Mouse (Mus musculus) urinary bladder, postnatal 10 days (tissue): ENCODE results near the gene Cavin4.
"Not testable (repeated sequence)": the region's sequence is repeated elsewhere in the genome, so short reads cannot be mapped to it uniquely, and the experiment has no call there.

ENCODE experiments used
- DNase-seq: peaks from one replicate; pipeline ENCODE4 v3.0.0; 2022; ENCODE audit warnings: low spot score

The Cavin4 gene

DNA sequence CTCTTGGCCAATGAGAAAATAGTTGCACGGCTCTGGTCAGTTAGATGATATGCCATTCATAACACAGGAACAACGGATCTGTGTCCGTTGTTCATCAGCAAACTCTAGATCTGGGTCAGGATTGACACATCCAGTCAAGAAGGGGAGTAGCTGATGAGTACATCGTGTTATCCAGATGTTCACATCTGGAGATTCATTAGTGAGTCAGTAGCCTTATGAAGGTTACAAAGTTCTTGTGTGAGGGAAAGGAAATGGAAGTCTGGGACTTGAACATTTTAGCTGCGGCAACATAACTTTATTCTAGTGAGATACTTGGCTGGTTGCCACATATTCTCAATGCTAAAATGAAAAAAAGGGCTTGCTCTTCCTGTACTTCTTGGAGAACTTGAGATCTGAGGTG lies 9.6 kb downstream of the Cavin4 start:
- DNase-seq = no peak

DNA sequence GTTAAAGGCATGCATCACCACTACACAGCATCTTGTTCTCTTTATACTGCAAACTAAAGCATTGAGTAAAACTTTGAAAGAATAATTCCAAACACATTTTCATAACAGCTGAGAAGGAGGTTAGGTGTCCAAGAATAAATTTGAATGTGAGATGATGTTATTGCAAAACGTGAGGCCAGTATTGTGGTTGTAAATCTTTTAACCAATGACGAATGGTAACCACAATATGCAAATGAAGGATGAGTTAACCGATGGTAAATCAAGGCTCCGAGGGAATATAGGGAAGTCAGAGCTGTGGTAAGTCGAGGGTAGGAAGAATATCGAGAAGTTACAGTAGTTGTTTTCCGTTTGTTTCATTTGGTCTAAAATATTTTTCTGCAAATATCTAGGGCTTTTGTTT lies 11.1 kb downstream of the Cavin4 start:
- DNase-seq = no peak

DNA sequence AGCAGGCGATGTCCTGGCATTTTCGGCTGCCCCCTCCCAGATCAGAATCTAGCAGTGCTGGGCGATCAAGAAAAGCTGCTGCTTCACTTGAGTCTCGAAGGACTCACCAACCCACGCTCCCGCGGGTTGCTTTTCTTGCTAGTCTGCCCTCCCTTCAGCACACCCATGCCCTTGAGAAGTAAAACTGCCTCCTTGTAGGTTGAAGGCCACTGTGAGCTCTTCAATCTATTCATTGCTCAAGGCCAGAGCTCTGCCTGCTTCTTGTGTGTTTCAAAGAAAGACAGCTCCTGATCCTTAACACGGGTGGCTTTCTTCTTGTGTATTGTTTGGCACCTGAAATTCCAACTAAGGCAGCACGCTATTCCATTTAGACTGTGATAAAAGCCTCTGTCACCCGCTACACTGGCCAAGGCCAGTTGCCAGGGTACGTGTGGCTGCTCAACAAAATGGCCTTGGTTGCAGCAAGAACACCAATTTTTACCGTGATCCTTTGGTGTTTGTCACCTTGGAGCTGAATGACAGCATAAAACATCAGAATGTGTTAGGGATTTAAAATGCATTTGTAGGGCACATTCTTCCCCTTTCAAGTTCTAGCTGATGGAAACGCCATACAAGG lies 13.4 kb downstream of the Cavin4 start:
- DNase-seq = no peak

DNA sequence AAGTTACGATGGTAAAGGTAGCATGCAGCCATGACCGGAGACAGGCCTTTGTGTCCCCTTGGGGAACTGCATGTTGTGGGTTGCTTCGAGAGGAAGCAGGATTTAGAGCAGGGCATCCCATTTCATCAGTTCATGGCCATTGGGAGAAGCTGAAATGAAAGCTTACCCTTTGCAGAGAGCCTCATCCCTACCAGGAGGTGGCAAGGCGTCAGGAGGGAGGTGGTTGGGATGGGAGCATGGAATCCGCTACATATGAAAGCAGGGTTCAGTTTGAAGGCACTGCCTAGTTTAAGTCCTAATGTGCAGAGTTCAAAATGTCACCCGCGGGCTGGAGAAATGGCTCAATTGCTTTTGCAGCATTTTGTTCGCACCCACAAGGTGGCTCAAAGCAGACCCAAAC lies 14.0 kb downstream of the Cavin4 start:
- DNase-seq = no peak

DNA sequence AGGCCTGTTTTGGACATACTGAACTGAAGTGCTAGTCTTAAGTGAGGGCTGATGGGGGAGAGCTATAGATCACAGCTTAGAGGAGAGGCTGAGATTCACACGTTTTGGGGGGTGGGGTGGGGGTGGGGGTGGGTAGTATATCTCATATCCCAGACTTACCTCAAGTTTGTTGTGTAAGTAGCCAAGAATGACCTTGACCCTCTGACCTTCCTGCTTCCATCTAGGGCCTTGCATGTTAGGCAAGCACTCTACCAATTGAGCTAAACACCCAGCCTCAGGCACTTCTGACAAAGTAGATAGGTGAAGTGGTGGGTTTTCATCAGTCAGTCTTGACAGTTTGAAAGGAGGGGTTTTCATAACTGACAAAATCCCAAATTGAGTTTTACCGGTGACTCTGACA lies 14.5 kb downstream of the Cavin4 start:
- DNase-seq = no peak

DNA sequence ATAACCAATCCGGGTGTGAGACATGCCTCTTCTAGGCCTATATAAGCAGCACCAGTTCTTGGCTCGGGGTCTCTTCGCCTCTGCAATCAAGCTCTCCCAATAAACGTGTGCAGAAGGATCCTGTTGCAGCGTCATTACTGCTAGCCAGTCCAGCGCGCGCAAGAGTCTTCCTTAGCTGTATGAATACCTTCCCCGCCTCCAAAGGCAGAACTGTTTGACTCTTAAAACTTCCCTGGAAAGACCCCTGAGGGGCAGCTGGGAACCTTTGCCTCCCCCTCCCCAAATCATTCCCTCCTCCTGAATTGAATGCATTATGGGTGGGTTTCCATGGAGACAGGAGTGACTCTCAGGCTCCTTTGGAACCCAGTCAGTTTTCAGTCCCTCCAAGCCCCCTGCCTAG lies 15.5 kb downstream of the Cavin4 start:
- no peak for DNase-seq

DNA sequence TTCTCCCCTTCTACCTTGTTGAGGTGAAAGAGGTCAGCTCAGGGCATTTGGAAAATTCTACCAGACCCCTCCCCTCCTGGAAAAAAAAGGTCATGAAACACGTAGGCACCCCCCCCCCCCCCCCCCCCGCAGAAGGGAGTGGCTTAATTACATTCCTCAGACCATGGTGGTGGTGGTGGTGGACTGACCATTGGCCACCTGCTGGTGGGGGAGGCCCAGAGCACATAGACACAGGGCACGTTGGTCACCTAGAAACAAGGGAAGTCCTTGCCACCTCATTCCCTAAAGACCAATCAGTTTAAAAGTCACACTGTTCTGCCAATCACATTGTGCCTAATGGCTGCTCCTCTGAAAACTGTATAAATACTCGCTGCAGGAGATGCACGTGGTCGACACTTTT lies 16.4 kb downstream of the Cavin4 start:
- DNase-seq = not testable (repeated sequence)

DNA sequence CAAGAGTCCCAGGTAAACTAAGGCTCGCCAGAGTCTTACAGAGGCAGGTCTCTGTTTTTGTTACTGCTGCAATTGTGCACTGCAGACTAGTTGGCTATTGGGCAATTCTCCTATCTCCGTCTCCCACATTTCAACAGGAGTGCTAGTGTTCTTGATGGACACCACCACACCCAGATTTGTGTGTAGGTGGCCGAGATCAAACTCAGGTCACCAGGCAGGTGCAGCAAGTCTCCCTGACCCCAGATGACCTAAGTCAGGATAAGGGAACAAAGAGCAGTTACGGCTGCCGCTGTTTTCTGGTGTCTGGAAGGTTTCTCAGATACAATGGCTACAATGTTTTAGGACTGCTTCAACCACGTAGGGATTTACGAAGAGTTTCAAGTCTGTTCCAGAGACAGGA lies 16.9 kb downstream of the Cavin4 start:
- DNase-seq = no peak

DNA sequence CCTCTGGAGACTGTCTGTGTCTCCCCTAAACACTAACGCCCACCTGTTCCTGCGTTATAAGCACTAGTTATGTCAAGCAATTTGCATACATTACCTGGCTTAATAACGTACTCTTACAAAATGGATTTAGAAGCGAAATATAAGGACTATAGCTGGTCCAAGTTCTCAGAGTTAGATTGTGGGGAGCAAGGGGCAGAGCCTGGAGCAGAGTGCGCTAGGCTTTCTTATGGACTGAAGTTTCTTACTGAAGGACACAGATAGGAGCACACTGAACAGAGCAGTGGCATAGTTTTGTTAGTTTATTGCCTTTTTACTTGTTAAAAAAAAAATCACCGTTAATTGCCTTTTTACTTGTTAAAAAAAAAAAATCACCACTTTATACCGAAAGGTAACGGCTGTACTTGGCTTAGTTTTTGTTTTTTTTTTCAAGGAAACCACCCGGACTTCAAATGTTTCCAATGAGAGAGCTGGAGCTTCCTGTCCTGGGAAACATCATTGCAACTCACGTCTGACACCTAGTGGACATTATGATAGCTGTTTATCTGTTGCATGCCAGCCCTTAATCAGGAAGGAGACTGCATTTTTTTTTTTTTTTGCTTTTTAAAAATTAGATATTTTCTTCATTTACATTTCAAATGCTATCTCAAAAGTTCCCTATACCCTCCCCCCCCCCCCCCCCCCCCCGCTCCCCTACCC lies 17.5 kb downstream of the Cavin4 start:
- DNase-seq = no peak

DNA sequence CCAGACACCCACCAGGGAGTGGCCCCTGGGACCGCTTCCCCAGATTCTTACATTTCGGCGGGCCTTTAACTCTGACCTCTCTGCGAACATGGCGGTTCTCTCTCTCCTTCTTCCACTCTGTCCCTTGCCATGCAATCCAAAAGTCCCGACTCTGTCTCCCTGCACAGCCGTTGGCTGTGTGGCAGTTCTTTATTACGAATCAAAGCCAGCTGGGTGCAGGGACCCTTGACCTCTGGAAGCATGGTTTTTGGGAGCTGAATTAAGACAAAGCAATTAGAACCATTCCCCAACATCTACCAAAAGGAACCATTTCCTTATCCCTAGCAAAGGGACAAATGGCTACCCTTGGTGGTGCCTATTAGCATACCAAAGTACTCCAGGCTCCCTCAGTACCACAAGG lies 19.8 kb downstream of the Cavin4 start:
- no peak for DNase-seq

DNA sequence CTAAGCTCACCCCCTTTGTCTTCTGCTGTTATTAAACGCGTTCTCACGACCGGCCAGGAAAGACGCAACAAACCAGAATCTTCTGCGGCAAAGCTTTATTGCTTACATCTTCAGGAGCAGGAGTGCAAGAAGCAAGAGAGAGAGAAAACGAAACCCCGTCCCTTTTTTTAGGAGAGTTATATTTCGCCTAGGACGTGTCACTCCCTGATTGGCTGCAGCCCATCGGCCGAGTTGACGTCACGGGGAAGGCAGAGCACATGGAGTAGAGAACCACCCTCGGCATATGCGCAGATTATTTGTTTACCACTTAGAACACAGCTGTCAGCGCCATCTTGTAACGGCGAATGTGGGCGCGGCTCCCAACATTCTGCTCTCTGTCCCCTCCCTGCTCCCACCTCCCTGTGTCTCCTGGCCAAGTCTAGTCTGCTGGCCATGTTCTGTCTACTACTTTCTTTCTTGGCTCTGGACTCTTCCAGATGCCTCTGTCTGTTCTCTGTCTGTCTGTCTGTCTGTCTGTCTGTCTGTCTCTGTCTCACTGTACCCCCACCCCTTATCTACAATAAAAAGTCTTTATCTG lies 20.4 kb downstream of the Cavin4 start:
- not testable (repeated sequence) for DNase-seq

DNA sequence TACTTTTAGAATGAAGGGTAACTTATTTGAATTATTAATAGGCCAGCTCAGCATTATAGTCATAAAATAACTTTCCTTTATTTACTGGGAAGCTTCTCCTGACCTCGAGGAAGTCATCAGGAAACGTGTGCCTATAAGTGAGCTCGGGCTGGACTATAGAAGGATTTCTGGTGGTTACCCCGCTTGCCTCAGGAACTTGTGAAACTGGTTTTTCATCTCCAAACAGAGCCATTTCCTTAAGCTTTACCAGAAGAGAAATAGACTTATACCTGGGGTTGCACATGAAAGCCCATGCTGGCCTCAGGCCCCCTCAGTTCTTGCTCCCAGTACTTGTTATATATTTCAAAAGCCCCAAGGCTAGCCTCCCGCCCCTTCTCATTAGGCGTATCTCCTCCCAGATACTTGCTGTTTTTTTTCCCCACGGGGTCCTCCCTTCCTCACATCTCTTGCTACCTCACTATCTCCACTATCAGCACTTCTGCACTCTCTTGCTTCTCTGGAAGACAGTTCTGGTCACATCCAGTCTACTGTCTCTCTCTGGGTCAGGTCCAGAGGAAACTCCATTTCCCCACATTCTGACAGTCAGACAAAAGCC lies 21.4 kb downstream of the Cavin4 start:
- no peak for DNase-seq

DNA sequence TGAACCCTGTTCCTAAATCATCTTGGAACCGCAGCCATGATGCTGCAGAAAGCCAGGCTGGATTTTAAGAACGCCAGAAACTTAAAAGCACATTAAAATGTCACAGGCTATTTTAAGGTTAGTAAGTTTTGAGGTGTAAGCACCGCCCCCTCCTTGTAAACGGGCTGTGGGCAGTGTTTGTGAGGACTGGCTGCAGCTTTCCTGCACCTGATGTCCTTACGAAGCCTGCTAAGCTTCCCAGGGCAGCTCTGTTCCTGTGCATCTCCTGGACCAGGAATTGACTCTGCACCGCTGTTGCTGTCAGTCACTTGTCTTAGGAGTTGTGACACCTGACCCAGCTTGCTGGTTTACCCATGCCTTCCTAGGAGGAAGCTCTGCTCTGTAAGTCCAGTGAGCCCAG lies 24.8 kb downstream of the Cavin4 start:
- no peak for DNase-seq

DNA sequence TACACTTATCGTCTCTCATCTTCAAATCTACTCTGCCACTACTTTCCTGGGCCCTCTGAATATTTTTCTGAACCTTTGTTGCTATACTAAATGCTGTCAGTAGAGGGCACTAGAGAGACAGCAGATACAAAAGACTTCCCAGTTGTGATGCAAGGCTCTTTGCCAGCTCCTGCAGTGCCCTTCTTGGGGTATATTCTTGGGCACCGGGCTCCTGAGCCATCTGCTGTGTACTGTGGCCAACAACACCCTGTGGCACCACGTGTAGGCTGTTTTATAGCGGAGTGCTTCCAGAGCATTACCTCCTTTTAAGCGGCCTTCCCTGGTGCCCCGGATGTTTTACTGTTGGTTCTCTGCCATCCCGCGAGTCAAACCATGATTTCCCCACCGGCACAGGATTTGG lies 27.3 kb downstream of the Cavin4 start:
- no peak for DNase-seq

DNA sequence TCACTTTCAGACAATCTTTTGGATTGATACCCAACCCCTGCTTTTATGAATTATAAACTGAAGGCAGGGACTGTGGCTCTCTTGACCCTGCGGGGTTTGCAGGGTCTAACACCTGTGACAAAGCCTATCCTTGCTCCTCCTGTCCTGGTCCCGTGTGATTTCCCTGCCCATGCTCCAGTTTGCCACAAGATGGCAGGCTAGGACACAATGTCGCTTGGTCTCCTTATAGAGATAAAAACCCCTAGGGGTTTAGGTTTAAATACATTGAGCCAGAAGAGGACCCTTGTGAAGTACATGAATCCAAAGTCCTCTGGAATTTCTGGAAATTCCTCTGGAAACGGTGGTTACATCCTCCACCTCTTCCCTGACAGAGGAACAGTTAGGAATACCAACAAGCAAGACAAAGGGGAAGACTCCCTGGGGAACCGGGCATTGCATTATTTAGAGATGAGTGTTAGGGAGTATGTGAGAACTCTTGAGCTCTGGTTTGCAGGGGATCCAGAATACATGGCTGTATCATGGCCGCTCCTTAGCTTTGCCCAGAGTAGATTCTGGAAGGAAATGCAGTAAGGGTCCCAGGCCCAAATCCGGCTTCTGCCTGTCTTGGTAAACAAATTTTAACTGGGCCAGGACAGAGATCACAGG lies 28.6 kb downstream of the Cavin4 start:
- no peak for DNase-seq

DNA sequence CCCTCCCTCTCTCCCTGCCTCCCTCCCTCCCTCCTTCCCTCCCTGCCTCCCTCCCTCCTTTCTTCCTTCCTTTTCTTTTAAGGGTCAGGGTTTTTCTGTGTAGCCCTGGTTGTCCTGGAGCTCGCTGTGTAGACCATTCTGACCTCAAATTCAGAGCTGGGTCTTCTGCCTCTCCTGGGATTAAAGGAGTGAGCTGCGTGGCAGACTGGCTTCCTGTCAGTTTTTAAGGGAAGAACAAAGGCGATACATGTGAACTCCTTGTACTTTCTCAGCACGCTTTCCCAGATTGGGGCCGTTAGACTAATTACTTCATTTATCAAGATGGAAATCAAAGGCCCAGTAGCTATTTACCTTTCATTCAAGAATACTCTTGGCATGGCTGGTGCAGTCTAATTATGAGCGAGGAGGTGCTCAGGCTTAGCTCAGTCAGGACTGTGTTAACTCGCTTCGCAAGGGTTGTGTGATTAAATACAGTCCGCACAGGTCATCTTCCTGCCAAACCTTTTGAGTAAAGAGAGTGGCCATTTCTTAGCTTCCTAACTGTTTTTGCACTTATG lies 29.5 kb downstream of the Cavin4 start:
- DNase-seq = no peak

DNA sequence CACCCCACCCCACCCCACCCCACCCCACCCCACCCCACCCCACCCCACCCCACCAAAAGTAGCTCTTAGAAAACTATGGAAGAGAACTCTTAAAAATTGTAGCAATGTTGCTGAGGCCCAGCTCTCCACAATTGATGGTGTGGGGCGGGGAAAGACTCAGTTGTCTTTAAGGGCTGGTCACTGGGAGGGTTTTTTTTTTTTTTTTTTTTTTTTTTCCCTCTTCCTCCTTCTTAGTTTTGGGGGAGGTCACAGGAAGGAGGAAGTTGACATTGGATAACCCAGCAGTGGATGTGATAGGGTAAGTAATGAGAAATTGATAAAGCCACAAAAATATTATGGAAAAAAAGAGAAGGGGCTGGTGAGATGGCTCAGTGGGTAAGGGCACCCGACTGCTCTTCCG lies 33.4 kb downstream of the Cavin4 start:
- no peak for DNase-seq

DNA sequence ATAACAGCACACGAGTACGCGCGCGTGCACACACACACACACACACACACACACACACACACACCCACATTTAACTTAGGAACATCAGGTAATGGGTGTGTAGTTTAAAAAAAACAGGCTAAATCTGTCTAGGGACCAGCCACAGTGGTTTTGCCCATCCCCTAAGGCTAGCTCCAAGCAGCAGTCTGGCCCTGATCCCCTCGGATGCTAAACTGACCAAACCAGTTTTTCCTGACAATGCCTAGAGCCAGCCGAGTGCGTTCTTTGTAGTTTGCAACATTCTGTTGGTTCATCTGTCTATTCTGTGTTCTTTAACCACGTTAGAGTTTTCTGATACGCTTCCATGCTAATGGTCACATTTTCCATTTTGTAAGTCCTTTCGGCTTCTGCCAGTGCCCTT lies 34.0 kb downstream of the Cavin4 start:
- no peak for DNase-seq

DNA sequence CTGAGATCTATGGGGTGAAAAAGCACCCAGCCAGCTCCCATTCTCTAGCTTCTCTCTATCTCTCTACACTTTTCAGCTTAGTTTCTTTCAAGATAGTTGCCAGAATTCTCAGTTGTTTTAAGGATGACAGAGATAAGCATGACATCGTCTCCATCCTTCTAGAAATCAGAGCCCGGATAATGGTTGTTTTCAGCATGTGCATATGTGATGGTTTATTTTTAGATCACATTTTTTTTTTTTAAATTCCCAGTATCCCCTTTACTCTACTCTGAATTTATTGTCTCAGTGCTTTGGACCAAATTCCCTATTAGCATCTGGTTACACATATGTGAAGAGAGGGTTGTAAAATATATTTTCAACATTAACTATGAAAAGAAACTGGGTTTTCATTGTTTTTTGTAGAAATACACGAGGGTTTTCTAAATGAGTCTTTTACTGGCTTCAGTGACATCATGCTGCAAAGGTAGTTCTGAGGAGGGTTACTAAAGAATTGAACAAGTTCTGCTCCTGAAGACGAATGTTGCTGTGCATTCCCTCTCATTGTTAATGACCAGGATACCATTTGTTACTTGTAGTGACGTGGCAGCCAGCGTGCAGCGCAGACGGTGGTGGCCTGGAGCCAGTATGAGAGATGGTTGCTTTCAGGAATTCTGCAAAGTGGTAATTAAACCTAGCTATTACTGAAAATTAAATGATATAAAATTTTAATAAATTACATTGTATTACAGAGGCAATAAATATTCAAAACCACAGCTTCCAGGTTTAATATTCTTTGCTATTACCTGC lies 52.7 kb downstream of the Cavin4 start:
- DNase-seq = no peak

DNA sequence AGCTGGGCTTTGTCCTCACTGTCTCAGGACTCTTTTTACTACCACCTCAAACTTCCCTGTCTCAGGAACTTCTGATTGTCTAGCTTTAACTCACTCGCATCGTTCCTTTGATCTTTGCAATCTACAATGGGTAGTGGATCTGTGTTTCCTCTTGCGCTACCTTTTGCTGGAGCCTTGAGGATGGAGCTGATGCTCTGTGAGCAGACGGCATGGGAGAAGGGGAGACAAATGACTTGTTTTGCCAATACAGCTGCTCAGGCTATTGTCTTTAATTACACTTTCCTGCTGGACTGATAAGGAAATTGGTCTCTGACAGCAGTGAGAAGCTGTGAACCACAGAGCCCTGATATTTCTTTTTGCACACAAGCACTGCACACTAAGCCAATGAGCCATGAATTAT lies 53.5 kb downstream of the Cavin4 start:
- DNase-seq = no peak
